Mouse (Mus musculus) NIH3T3 (cell line): ENCODE measurements around the gene Pou2af1.

Experiments
- DNase-seq: peaks from one replicate; pipeline ENCODE4 v3.0.0-alpha.2; 2012; ENCODE audit warnings: low read depth

Pou2af1 gene

DNA sequence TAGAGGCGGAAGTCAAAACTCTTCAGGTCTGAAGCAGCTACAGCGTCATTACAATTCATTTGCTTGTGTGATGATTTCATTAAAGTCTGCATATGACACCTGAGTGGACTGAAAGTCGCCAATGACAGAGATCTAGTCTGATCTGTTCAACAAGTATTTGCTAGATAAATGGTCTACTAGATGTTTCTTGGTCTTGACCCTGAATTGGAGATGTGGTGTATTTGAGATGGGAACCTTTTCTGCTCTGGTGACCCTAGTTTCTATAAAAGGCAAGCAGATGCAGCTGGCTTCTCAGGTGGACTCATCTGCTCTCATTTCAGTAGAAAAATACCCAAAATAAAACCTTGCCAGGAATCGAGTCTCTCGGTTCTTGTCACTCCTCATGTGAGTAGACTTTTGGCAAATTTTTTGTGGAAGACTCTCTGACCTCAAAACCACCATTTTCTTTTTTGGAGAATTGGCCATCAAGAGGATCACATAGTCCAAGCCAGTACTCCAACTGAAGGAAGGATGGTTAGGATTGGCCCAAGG is 12.2 kb downstream of the Pou2af1 start:
- DNase-seq: no peak

GRCm38 (mm10) chr9:51230701-51231389 is 17.3 kb downstream of the Pou2af1 start:
- no peak for DNase-seq

- no peak for DNase-seq
These were observed 18.7 kb downstream of the Pou2af1 start for GRCm38 (mm10) chr9:51232163-51232562.

GRCm38 (mm10) chr9:51238741-51239385 is 25.4 kb downstream of the Pou2af1 start:
- DNase-seq: peak; percentile 2

DNA sequence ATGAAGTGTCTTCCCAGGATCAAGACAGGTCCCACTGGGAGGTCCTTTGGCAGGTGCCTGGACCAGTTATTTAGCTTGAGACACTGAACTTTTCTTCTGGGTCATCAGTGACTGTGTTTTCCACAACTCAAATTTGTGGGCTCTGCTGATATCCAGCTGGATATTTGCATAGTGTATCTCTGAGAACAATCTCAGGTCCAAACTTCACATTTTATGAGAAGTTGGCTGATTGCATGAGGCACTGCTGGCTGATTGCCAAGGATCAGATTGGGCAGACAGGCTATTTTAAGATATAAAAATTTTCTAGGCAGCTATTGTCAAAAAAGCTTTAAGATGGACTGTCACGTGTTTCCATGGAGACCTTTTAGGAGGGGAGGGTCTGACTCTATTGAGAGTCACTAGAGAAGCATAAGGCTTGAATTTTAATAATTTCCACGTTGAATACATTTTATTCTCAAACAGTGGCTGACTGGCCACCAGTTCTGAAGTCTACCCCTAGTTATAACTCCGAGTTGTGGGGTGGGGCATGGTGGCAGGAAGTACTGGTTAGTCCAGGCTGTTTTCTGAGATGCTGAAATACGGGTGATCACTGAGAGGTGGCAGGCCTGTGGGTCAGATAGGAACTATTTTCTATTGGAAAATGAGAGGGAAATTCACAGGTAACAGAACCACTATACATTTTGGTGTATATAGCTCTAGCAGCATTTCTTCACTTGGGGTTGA is 43.4 kb downstream of the Pou2af1 start:
- peak; percentile 29 for DNase-seq

DNA sequence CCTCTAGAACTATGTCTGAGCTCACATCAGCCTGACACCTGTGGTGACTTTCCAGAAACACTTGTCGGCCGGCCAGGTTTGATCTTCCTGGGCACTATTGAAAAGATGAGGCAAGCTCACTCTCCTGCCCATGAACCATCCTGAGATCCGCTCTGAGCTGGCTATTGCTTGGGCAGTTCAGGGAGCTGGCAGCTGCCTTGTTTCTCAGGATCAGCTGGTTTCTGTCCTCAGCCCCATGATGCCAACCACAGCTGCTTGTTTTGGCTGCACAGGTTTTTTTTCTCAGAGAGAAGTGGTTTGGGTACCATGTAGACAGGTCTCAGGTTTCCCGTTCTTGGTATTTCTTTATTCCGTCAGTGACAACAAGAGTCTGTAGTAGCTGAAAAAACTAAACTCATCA is 44.9 kb downstream of the Pou2af1 start:
- no peak for DNase-seq

- DNase-seq: peak; percentile 5
These were observed 55.3 kb downstream of the Pou2af1 start for GRCm38 (mm10) chr9:51268852-51269251.

GRCm38 (mm10) chr9:51271073-51271472 is 57.6 kb downstream of the Pou2af1 start:
- no peak for DNase-seq

DNA sequence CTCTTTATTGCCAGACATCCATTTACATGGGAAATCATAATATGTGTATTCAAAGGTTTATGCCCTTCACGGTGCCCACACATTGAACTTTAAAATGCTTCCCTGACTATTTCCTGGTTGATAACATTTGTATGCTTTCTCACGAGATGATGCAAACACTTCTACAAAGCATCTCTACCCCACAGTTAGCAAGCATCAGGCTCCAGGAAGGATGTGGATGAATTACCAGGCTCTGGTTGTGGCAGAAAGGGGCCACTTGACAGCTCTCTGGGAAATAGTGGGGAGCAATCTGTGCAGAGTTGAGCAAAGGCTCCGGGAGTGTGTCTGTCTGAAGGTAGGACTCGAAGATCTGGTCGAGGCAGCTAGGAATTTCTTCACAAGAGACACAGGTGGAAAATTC is 58.6 kb downstream of the Pou2af1 start:
- no peak for DNase-seq

- DNase-seq: no peak
These were observed 60.2 kb downstream of the Pou2af1 start for GRCm38 (mm10) chr9:51273581-51274154.

DNA sequence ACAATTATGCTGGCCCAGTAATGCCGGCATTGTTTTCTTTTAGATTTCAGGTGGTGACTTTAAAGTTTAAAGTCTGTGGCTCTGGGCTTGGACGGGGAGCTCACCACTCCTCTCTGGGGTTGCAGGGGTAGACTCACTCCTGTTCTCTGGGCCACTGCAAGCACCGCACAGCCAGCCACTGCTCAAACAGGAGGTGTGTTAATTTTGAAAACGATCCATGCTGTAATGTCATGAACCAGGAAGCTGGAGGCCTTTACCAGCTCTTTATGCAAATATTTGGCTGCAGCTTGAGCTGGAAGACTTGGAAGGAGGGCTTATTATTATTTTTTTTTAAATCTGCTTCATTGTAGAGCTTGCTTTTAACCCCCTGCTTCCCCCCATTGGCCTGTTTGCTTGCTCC is 61.2 kb downstream of the Pou2af1 start:
- DNase-seq: no peak

GRCm38 (mm10) chr9:51277834-51278498 is 64.5 kb downstream of the Pou2af1 start:
- peak; percentile 37 for DNase-seq

GRCm38 (mm10) chr9:51278500-51279381 is 65.2 kb downstream of the Pou2af1 start, which contains the start of gene Colca2:
Colca2 (minus strand) TSS chr9:51278569.
- DNase-seq: peak; percentile 88

DNA sequence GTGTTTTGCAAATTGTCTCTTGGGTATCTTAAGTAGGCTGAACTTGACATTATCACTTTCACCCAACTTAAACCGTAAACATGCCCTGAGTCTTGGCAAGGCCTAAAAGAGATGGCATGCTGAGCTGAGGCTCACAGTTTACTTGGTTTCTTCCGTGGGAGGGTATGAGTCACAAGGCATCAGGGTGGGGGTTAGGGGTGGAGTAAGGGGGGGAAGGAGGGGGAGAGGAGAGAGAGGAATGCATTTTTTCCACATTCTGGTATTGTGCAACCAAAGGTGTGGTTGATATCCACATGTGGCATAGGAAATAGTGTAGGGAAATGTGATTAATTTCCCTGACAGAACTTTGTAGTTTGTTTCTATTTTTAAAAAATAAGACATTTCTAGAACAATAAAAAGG is 72.6 kb downstream of the Pou2af1 start:
- peak; percentile 73 for DNase-seq
